Mouse (Mus musculus): ENCODE measurements around the gene Gm11084.
"Not testable (repeated sequence)": the region's sequence is repeated elsewhere in the genome, so short reads cannot be mapped to it uniquely, and the experiment has no call there.

Gene Gm11084

DNA sequence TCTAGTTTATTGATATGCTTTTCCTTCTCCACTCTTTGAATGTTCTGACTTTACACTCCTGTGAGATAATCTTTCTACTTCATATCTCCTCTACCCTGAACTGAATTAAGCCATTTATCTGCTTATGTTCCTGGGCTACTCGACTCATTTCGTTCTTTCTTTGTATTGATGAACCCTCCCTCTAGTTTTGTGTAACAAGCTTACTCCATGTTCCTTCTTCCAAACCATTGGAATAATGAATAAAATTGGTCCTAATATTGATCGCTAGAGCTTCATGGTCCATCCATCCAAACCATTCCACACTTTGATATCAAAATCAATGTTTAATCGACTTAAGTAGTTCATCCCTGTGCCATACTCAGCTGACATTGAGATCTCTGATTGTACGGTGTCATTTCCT, at the start of gene Gm11084:
TSS of gene Gm11084 (minus strand) at position 101 of the 400 bp plus-strand sequence.
- DNase-seq, result no peak

DNA sequence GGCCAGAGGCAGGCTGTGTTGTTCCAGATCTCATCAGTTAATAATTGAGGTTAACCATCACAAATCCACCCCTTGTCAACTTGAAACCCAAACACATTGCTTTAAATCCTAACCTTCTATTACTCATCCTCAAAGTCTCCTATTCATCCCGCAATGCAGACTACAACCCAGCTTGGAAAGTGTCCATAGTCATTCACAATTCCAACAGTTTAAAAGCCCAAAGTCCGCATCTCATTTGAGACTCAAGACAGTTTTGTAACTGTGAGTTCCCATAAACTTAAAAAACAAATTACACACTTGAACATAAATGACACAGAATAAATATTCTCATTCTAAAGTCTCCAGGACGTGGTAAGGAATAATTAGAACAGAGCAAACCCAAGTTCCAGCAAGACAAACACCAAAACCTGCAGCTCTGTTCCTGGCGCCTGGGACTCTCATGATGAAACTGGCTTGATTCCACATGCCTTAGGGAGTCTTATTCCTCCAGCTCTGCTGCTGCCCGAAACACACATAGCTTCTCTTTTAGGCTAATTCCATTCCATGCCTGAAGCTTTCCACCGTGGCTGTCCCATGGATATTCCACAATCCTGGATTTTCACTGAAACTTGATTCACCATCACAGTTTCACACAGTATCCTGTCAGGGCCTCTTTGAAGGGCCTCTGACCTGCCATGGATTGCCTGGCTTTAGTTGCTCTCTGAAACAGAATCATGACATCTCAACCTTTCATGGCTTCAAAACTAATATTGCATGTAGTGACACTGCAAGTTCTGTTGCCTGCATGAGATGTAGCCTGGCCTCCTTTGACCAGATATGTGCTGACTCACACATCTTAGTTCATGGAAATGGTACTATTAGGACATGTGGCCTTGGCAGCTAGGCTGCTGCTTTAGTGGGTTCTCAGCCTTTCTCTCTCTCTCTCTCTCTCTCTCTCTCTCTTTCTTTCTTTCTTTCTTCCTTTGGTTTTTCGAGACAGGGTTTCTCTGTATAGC, 44.8 kb upstream of the Gm11084 start:
- DNase-seq, result no peak

DNA sequence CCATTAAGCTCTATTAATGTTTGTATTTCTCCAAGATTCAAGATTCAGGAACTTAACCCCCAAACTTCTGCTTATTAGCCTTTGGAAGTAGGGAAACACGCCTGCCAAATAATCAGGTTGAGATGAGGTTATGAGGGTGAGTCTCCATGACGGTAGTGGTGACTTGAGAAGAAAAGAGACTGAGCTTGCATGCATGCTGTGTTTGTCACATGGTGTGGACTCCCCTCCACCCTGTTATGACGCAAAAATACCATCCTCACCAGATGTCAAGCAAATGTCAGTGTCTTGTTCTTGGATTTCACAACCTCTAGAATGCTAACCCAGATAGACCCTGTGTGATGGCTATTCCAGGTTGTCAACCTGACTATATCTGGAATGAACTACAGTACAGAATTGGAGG, 43.3 kb upstream of the Gm11084 start:
- DNase-seq, result no peak

DNA sequence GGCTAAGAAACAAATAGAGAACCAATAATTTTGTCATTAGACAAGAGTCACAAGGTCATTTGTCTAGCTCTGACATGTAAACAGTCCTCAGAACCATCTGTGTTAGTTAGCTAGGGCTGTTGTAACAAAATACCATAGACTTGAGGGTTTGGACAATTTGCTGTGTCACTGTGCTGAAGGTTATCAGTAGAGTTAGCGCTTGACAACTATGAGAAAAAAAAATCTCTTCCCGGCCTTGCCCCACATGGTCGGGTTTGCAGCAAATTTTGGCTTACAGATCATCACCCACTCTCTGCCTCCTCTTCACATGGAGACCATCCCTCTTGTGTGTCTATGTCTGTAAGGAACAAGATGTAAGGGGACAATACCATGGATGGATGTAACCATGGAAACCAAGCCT, 41.5 kb upstream of the Gm11084 start:
- DNase-seq, result no peak

DNA sequence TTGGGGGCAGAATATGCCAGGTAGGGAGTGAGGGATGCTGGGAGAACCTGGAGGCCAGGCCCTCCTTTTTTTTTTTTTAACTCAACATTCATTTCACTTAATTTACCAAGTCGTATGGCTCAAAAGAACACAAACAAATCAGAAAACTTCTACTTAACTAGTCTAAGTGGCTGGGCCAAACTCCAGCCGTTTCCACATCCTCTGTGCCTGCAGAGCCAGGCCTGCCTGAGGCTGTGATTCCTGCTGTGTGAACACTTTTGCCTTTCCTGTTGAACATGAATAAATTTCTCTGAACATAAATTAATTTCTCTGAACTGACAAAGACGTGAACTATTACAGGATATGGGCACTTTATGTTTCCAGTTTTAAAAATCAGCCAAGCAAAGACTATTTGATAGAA, 40.6 kb upstream of the Gm11084 start:
- DNase-seq, result no peak

DNA sequence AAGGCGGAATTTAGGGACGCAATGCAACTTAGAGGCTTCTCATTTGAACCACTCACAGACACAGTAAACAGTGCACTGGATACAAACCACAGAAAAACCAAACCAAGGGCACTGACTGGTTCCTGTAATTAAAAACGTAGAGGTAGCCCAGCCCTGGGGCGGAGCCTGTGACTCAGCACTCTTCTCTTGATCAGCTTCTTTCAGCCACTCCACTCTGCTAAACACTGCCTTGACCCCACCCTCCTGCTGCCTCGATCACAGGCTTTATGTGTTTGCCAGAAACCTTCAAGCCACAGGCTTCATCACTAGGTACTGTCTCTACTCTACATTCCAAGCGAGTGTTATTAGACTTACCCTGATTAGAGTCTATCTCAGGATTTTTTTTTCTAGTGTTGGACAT, 37.3 kb upstream of the Gm11084 start:
- no peak for DNase-seq

DNA sequence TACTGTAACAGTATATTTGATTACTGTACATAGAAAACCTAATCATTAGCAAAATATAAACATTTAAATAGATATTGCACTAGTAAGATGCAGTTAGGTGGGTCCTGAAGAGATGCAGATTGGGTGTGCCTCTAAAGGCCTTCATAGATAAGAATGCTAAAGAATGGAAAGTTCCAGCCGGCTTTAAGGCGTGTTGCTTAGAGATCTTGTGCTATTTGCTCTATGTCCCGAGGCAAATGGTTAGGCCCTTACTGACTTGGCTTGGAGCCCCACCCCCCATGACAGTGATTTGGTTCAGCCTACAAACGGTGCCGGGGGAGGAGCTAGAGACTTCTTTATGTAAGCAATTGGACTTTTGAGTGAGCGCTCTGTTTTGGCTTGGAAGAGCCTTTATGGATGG, 34.5 kb upstream of the Gm11084 start:
- no peak for DNase-seq

DNA sequence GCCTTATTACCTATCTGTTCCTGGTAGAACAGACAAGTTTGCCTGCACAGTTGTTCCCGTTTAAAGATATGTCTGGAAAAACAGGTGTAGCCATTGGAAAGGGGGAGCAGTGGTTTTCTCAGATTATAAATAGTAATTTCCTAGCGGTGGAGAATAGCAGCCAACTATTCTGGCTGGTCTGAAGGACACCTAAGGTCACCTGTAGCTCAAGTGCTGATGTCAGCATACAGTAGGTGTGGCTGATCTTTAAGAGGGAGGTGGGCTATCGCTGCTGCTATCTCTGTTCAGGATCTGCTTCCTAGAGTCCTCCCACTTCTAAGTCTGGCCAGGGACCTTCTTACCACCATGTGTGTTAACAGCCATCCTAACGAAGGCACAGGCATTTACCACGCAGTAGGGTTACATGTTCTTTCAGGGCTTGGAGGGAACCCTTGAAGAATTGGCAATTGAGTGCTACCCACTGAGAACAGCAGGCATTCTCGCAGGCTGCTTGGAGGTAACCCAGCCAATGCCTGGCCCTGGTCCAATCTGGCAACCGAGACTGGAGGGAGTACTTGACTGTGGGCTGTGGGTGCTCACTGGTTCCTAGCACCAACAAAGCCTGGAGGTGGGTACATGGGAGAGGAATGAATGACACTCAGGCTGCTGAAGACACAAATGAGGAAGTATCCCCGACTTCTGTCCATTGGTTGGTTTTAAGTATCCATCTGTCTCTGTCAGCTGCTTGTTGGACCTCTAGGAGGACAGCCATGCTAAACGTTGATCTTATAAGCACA, 33.0 kb upstream of the Gm11084 start:
- peak; percentile 76 for DNase-seq

DNA sequence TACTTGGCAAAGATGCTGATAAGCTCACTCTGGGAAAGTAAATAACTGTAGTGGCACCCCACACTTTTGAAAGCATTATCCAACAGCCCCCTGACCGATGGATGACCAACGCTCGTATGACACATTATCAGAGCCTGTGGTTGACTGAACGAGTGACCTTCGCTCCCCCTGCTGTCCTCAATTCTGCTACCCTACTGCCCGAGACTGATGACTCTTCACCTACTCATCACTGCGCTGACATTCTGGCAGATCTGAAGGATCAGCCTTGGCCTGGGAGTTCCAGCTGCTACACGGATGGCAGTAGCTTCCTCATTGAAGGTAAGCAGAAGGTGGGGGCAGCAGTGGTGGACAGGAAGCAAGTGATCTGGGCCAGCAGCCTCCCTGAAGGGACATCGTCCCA, 27.5 kb upstream of the Gm11084 start:
- not testable (repeated sequence) for DNase-seq

DNA sequence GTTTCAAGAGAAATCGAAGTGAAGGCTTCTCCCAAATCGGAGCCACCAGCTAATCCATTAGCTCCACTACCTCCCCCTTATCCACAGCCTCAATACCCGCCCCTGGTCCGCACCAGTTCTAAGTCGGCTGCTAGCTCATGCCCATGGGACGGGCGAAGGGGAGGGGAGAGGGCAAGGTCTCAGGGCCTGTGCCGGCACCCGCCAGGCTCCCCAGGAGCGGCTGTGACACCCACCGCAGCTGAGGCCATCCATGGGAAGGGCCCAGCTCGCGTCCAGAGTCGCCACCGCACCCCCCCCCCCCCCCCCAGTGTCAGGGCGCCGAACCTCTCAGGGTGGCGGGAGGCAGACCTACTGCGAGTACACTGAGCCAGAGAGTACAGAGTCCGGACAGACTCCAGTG, 26.1 kb upstream of the Gm11084 start:
- DNase-seq, result peak; percentile 21

DNA sequence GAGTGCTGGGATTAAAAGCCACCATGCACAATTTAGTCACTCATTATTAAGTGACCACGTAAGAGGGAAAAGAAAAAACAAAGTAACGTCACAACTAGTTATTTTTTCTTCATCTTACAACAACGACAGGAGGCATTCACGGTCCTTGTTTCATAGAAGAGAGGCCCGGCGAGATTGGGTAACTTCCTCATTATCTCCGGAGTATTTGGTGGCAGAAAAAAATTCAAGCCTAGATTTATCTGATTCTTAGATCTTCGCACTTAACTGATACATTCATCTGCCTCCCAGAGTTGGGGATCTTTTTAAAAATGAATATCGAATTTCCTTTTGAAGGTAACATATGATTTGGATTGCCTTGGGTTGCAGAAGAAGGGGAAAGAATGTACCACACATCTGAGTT, 21.0 kb upstream of the Gm11084 start:
- no peak for DNase-seq

DNA sequence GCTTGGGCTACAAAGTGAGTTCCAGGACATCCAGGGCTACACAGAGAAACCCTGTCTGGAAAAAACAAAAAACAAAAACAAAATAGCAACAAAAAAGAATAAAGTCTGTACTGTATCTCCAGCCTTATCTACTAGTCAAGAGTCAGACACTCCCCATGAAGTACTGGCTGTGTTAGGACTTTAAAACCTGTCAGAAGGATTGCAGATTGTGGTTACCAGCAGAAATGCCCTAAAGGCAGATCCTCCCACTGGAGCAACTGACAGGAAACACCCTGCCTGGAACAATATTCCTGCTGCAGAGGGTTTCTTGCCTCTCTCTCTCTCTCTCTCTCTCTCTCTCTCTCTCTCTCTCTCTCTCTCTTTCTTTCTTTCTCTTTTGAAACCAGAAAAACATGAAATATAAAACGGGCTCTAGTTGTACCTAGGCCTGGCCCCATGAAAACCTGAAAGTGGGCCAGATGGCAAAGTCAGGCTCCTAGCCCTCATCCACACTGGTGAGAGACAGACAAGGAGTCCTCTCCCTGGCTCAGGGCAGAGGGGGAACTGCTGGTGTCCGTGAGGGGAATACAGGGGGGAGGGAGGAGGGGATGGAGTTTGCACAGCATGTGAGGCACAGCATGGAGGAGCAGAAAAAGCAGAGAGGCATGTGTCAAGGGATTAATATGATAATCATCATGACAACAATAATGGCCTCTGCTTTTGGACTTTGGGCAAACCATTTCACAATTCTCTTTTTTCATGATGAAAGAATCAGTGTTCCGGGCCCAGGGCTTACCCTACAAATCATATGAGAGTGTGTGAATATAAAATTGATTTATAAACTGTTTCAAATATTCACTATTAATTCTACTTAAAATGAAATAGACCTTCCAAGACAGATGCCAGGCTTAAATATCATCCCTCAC, 19.3 kb upstream of the Gm11084 start:
- no peak for DNase-seq

DNA sequence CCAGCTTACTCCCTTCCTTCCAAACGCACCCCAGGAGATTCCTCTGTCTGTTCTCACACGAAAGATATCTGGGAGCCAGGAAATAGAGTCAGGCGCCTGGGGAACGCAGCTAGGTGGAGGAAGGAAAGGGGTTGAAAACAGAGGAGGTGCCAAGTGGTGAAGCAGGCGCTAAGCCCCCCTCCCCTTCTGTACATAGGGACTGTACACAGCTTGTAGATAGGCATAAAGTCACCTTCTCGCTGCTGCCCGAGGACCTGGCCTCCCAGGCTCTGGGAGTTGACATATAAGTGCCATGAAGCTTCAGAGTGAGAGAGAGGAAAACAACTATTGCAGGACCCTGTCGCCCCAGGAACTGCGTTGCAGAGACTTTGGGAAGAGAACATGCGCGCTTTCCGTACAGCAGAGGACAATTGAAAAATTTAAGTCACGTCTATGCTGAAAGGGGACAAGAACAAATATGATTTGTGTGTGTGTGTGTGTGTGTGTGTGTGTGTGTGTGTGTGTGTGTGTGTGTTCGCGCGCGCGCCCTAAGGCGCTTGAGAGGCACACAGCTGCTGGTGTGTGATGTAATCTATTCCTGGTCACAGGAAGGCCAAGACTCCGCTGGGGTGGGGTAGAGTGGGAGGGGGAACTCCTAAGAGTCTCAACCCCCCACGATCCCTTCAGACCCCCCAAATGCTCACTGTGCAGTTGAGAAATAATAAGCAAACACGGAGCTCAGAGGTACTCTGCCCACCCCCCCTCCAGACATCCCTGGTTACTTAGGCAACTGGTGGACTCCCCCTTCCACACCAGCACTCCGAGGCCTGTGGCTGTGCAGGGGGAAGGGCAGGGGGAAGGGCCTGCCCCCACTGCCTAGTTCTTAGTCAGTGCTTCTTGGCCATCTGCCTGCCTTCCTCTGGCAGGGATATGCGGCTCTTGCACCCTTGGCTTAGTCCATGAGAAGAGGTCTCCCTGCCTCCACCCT, 17.5 kb upstream of the Gm11084 start:
- DNase-seq, result peak; percentile 44

DNA sequence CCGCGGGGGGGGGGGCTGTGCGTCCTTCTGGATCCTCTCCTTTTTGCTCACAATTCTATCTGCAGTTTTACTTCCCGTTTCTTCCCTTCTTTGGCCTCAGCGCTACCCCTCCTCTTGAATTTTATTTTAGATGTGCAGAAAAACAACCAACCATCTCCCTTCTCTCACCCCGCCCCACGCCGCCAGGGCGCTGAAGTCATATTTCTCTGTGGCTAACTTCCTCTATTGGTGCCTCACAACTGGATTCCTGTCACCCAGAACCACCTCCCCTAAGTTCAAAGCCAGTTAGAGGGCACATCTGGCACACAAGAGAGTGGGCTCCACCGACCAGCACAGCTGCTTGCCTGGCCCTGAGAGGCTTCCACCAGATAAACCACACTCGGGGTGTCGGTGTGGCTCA, 16.5 kb upstream of the Gm11084 start:
- DNase-seq, result no peak

DNA sequence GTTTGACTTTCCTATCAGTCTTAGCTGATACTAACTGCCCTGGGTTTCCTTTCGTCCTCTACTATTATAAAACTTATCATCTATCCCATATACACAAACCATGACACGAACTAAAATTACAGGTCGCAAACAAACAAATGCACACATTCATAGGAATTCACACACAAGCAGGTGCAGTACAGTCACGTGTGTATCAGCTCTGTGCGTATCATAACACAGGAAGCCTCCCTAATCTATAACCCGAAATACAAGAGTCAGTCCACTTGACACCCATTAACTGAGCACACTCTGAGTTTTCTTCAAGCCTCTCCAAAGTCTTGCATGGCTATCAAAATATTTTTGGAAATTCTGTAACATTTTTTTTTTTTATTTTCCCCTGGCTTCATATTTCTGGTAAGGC, 15.9 kb upstream of the Gm11084 start:
- DNase-seq, result no peak

DNA sequence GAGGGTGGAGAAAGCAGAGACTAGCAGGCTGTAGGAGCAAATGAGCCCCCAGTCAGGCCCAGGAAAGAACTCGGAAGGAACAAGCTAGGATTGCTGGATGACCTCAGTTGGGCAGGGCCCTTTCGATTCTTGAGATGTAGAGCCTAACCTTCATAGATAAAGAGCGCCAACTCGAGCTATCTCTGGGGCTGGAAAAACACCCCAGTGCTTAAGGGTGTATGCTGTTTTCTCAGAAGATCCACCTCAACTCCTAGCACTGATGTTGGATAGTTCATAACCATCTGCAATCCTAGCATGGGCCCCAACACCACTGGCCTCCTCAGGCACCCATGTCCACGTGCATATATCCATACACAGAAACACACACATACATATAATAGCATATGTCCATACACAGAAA, 15.5 kb upstream of the Gm11084 start:
- DNase-seq, result no peak

DNA sequence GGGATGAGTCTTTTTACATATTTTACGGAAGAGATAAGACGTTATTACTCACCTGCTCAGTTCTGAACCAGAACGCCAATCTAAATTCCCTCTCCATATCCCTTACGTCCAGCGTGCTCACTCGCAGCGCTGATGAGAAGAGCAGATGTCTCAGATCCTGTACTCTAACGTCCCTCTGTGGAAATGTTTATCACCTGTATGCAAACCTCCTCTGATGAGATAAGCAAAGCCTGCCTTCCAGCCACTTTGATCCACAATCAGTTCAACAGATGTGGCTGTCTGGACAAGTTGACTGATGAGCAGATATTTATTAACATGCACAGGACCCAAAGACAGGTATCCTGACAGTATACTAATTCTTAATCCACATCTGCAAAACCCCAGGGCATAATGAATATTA, 13.7 kb upstream of the Gm11084 start:
- no peak for DNase-seq

DNA sequence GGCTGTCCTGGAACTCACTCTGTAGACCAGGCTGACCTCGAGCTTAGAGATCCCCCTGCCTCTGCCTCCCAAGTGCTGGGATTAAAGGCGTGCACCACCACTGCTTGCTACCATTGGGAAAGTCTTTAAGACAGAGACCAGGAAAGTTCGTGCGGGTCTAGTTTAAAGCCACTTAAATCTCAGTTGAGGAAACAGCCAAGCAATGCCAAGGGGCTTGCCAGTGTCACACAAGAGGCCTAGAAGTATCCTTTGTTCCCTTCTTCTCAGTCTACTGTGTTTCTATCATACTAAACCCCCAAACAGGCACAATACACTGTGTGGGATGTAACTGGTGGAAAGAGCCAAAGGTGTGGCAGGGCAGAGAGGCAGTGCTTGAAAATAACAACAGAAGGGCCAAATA, 11.1 kb upstream of the Gm11084 start:
- no peak for DNase-seq

DNA sequence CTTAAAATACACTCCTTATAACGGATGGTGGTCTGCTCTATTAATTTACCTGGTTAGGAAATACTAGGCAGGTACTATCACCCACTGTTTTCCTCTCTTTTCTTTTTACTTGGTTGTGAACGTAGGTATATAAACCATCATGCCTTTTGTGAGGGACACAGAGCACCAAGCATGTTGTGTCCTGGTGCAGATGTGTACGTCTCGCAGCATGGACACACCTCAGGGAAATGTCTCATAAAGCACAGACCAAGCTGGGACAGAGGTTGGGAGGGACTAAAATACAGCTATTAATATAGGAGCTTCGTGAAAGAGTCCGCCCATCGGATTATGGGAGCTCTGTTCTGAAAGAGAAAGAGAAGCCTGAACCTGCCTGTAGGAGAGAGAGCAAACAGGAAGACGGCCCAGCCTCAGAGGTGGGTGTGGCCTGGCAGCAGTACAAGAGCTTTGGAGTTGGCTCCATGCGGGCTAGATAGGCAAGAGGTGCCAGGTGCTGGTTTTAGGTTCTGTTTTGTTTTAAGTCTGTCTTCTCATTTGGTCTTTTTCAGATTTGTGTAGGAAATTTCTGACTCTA, 10.4 kb upstream of the Gm11084 start:
- peak; percentile 16 for DNase-seq

DNA sequence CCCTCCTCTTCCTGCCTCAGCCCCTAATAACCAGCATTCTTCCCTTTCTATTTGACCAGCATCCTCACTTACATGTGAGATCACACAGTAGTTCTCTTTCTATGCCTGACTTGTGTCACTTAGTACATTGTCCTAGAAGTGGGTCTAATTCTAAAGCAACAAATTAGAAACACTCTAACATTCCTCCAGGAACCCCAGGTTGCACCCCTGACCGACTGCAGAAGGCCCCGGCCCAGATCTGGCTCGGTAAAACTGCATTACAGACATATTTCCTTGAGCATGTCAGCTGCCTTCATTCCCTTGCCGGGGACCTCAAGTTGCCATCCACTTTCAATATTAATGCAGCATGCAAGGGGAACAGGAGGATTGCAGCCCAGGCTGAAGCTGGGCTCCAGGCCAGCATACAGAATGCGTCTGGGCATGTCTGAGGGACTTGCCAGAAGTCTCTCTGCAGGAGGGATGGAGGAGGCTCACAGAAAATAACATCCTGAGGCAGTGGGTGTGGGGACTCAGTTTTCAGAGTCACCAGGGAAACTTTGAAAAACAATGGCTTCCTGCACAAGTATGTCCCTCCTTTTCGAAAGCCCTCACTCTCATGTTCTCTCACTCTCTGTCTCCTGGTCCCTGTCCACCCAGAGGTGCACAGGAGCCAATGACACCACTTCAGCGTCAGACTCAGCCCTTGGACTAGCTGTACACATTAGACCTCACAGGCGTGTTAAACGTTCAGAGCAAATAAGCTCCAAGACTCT, 9.0 kb upstream of the Gm11084 start:
- DNase-seq, result peak; percentile 65

DNA sequence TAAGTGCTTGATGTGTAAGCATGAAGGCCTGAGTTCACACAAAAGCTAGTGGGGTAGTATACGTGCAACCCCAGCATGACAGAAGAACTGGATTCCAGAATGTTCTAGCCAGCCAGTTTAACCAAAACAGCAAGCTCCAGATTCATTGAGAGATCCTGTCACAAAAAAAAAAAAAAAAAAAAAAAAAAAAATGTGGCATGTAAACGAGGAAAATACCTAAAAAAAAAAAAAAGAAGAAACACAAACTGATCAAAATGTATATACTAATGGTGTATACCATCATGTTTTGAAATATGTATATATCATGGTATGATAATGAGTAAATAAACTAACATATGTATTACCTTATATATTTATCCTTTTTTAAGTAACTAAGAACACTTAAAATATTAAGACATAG, 7.6 kb upstream of the Gm11084 start:
- DNase-seq, result no peak

Data from right cerebral cortex, postnatal 14 days (tissue).